Mouse (Mus musculus) olfactory bulb, adult 2 months (tissue): ENCODE data around the gene Ms4a10.

Experiments used
- CTCF ChIP-seq: fragments of 200-500 bp; IDR thresholded peaks from 2 replicates; pipeline ENCODE4 v1.5.1; 2012; ENCODE audit warnings: low read depth, mild to moderate bottlenecking, low read length, moderate library complexity; ENCODE audit not compliant: insufficient read depth
- POLR2A ChIP-seq: fragments of 200-500 bp; IDR thresholded peaks from 2 replicates; pipeline ENCODE4 v1.6.1; 2012; ENCODE audit warnings: mild to moderate bottlenecking, low read depth, low read length, moderate library complexity; ENCODE audit not compliant: insufficient read depth

DNA sequence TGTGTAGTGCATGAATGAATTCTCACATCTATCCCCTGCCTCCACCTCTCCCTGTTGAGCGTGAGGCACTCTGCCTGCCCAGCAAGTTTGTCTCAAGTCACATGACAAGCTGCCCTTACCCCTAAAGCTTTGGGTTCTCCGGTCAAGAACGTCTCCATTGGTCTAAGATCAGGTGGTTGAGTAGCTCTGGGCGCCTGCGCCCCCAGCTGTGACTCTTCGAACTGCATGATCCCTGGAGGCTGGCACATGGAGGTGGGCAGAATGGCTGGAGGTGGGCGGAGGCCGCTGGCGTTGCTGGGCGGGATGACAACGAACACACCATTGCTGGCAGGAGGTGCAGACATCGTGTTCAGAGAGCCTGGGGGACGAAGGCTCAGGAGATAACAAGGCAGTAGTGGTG is 10.1 kb upstream of the Ms4a10 start:
- TF ChIP-seq POLR2A (no peak), CTCF (no peak)
